In the genomic region with DNA sequence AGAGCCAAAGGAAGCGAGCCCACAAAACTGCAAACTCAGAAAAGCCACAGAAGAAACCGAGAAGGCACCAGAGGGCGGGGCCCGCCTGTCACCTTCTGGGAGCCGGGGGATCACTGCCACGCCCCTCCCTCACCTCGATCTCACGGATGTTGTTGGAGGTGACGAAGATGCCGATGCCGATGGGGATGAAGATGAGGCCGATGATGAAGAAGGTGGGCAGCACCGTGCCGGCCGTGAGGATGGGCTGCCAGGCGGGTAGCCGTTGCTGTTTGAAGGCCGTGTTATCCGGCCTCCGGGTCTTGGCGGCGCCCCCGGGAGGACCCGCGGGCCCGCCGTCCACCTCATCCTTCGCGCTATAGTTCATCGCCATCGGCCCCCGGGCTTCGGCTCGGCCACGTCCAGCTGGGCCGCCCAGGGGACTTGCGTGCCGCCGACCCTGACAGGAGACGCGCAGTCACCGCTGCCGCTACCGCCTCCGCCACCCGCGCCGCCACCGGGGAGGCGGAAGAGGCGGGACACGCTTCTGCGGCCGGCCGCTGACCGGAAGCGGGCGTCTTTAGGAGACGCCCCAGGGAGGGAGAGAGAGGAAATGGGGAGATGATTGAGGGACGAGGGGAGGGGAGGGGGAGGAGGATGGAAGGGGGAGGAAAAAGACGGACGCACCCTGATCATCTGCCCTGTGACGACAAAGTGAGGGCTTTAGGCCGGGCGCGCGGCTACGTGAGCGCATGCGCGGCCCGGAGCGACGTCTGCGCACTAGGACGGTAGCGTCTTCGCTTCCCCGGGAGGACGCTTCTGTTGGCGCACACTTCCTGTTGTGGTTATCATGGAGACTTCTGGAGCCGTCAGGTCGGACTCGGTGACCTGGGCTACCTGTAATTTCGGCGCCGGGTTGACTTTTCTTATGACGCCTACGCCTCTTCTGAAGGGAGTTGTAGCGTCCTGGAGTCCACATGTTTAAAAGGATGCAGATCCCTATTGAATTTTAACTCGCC, we compare ENCODE assay signal across 8 mouse cellular contexts. TPM values are rescaled to one million over a fixed set of nuclear protein-coding genes. Genes with fewer than 3 reads are reported as not detected.
DNase-seq lines count a peak whose midpoint lies in the region; ATAC-seq lines count a peak whose summit lies in the region.

A gene (minus strand): TSS at position 667 of the 995 bp plus-strand sequence.

- peak within 1 kb of the TSS; percentile 63 for H3K9ac ChIP-seq in kidney, embryonic 15.5 days

- under 1% methylated on average over 91 of the region's 91 CpGs for WGBS in heart, embryonic 10.5 days
- under 1% methylated on average over 81 of the region's 91 CpGs for WGBS in kidney, embryonic 15.5 days

- peak within 1 kb of the TSS; percentile 92 for H3K27ac ChIP-seq in heart, embryonic 10.5 days
- peak within 1 kb of the TSS; percentile 83 for H3K27ac ChIP-seq in kidney, embryonic 15.5 days

- H3K4me1 ChIP-seq in heart, embryonic 10.5 days, result peaks cover 11% of the 10 kb centered on the region
- peaks cover 19% of the 10 kb centered on the region for H3K4me1 ChIP-seq in kidney, embryonic 15.5 days

- H3K36me3 ChIP-seq in heart, embryonic 10.5 days, result no peaks in the 10 kb centered on the region
- H3K36me3 ChIP-seq in kidney, embryonic 15.5 days, result no peaks in the 10 kb centered on the region

- H3K27me3 ChIP-seq in heart, embryonic 10.5 days (ENCODE audit: insufficient read depth, poor library complexity, severe bottlenecking), result no peaks in the 10 kb centered on the region
- no peaks in the 10 kb centered on the region for H3K27me3 ChIP-seq in kidney, embryonic 15.5 days

- peak within 1 kb of the TSS; percentile 64 for H3K4me2 ChIP-seq in kidney, embryonic 15.5 days

- DNase-seq in B cell, adult 2 months, result peak; percentile 91 to 92
- peak; percentile 99 for DNase-seq in brain, adult 2 months (ENCODE audit: low read depth, low spot score)
- peak; percentile 97 for DNase-seq in heart, embryonic 10.5 days (ENCODE audit: low spot score)
- peak; percentile 91 for DNase-seq in liver
- DNase-seq in spleen, postnatal 4 days (ENCODE audit: low spot score in 2 of 2), result peak; percentile 88 to 93

- H3K9me3 ChIP-seq in heart, embryonic 10.5 days, result no peaks in the 10 kb centered on the region
- no peaks in the 10 kb centered on the region for H3K9me3 ChIP-seq in kidney, embryonic 15.5 days (replicated peaks)

- H3K4me3 ChIP-seq in heart, embryonic 10.5 days, result peak within 1 kb of the TSS; percentile 83
- H3K4me3 ChIP-seq in kidney, embryonic 15.5 days (replicated peaks), result peak within 1 kb of the TSS; percentile 78

- peak; percentile 98 for ATAC-seq in erythroblast, adult 5-6 weeks (replicated peaks; ENCODE audit: low FRiP score, poor library complexity, severe bottlenecking)
- ATAC-seq in kidney, embryonic 15.5 days (replicated peaks; ENCODE audit: low FRiP score), result peak; percentile 99
- ATAC-seq in monocyte, adult 5-6 weeks (replicated peaks; ENCODE audit: insufficient number of reproducible peaks, low FRiP score, low TSS enrichment, poor library complexity, severe bottlenecking), result peak; percentile 90

RNA-seq across cellular contexts. Expression of the gene that starts here (rescaled TPM):
- total RNA-seq in erythroblast, adult 5-6 weeks (2015; ENCODE audit: low replicate concordance), result 32.4 and 34.6 TPM in 2 replicates
- 40.3 and 44.6 TPM in 2 replicates for total RNA-seq in erythroblast, adult 5-6 weeks (2017; ENCODE audit: low replicate concordance)
- polyA plus RNA-seq in heart, embryonic 10.5 days (2016; fragmentation: Nextera tagmentation; extraction: Ambion mirVana), result 74.1 and 89.4 TPM in 2 replicates
- polyA plus RNA-seq in kidney, embryonic 15.5 days (2015; fragmentation: Nextera tagmentation; extraction: Ambion mirVana), result 81.1 and 85.6 TPM in 2 replicates
- total RNA-seq in monocyte, adult 5-6 weeks (2017), result 145 to 184 TPM (median 151 TPM) in 3 replicates

Comparison
In these comparisons a context has a peak if more than half of its experiments do, and no peak if none do; other contexts are left out.
1. Peak in every context shown above with its lines: DNase-seq, ATAC-seq, H3K4me3 ChIP-seq and H3K27ac ChIP-seq.